Mouse (Mus musculus): Measurements from ENCODE around the gene Asic2.

GRCm38 (mm10) chr11:81587942-81588341, 380.3 kb downstream of the Asic2 start:
- TF ChIP-seq CTCF (conservative IDR thresholded peaks at IDR 0.05; ENCODE audit: insufficient read depth, insufficient read length, low read depth, low read length) (no peak), POLR2A (IDR thresholded peaks at IDR 0.05; ENCODE audit: low read depth, low read length) (no peak)
